In the genomic region with DNA sequence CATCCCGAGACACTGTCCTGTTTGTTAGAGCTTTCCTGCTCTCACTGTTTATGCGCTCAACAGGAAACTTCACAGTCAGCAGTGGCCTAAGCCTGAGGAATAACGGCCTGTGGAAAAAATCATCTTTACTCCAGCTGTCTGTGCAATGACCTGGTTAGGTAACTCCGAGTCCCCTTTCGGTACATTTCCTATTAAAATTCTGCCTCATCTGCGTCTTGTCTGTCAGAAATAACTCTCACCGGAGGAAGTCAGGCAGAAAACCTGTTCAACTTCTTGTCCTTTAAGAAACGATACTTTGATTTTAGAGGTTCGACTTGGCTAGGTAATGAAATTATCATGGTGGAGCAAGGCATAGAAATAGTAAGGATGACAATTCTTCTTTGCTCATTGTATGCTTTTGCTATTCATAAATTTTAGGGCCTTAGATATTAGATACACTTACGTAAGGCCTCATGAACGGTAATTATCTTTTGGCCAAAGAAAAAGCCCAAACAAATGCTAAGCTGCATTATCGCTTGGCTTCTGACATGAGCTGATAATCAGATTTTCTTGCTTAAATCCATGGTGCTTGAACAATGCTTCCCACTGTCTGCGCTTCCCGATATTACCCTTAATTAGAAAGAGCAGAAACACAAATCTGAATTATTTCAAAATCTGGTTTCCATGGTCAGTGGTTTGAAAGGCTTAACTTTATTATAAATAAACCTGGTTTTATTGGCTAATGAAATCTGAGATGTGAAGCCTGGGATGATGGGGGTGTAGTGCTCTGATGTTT, we compare ENCODE assay signal across 14 mouse cellular contexts.
"Had no signal": no experiment of that assay in that cellular context is flagged by ENCODE, and none has a peak within 500 bp of the region (broad histone marks: within the 10 kb centered on the region; RNA-seq: fewer than 3 reads in every experiment).

No protein-coding gene starts in this region.

- H3K9me3 ChIP-seq: intestine, embryonic 15.5 days; kidney, embryonic 15.5 days; limb, embryonic 13.5 days had no signal

- H3K36me3 ChIP-seq: intestine, embryonic 15.5 days; kidney, embryonic 15.5 days; limb, embryonic 13.5 days had no signal

- H3K27ac ChIP-seq: intestine, embryonic 15.5 days; kidney, embryonic 15.5 days; limb, embryonic 13.5 days; liver, embryonic 14.5 days had no signal

- H3K4me3 ChIP-seq: intestine, embryonic 15.5 days; kidney, embryonic 15.5 days; limb, embryonic 13.5 days had no signal

- H3K4me2 ChIP-seq: intestine, embryonic 15.5 days; kidney, embryonic 15.5 days; limb, embryonic 13.5 days had no signal

- DNase-seq: kidney, adult 18-20 months; kidney, postnatal 14 days; left cerebral cortex, postnatal 4 days; lung, adult 2 months; lung, postnatal 36 days; right cerebral cortex, postnatal 4 days; spleen, adult 18-20 months; thymus, adult 18-20 months; thymus, postnatal 25 days had no signal

- H3K9ac ChIP-seq: intestine, embryonic 15.5 days; kidney, embryonic 15.5 days; limb, embryonic 13.5 days; liver, embryonic 14.5 days had no signal

- H3K4me1 ChIP-seq: intestine, embryonic 15.5 days; kidney, embryonic 15.5 days; limb, embryonic 13.5 days had no signal

- ATAC-seq: intestine, embryonic 15.5 days; lung, postnatal 0 days had no signal

- H3K27me3 ChIP-seq: intestine, embryonic 15.5 days; kidney, embryonic 15.5 days; limb, embryonic 13.5 days had no signal
